Mouse (Mus musculus) G1E-ER4 (cell line): ENCODE measurements around the gene Cst6. TPM values are rescaled to one million over a fixed set of nuclear protein-coding genes. Genes with fewer than 3 reads are reported as not detected.
"Not testable (repeated sequence)": the region's sequence is repeated elsewhere in the genome, so short reads cannot be mapped to it uniquely, and the experiment has no call there.

Experiments
- GATA1 ChIP-seq: IDR thresholded peaks from one replicate; pipeline ENCODE4 v1.8.0; 2012; ENCODE audit warnings: low read length, inconsistent platforms
- polyA plus RNA-seq: library from polyadenylated mRNA; stranded (reverse); fragments of >175 nt; gene quantifications from 2 replicates; pipeline ENCODE4 v1.2.3, GENCODE M21; 2012

The Cst6 gene
- polyA plus RNA-seq, result 0.05 and 0.23 TPM in 2 replicates

- TF ChIP-seq GATA1, result not testable (repeated sequence)
Observed at GRCm38 (mm10) chr19:5349502-5349873, at the start of gene Cst6. Gene Cst6, minus strand, starts transcription at chr19:5349574.

- TF ChIP-seq GATA1, result no peak
Observed at GRCm38 (mm10) chr19:5395371-5395770, 46.0 kb upstream of the Cst6 start.

GRCm38 (mm10) chr19:5394168-5394567 is 44.8 kb upstream of the Cst6 start:
- TF ChIP-seq GATA1, result no peak

- TF ChIP-seq GATA1, result no peak
Observed at GRCm38 (mm10) chr19:5392892-5393291, 43.5 kb upstream of the Cst6 start.

- no peak for TF ChIP-seq GATA1
Observed at GRCm38 (mm10) chr19:5390416-5390815, 41.0 kb upstream of the Cst6 start.

GRCm38 (mm10) chr19:5389647-5390046 is 40.3 kb upstream of the Cst6 start:
- TF ChIP-seq GATA1, result no peak

- no peak for TF ChIP-seq GATA1
Observed at GRCm38 (mm10) chr19:5388588-5389242, 39.3 kb upstream of the Cst6 start, which contains the start of gene Sart1. Gene Sart1, minus strand, starts transcription at chr19:5388703.

GRCm38 (mm10) chr19:5388011-5388441 is 38.7 kb upstream of the Cst6 start:
- TF ChIP-seq GATA1, result no peak

- TF ChIP-seq GATA1, result no peak
Observed at GRCm38 (mm10) chr19:5384715-5385114, 35.3 kb upstream of the Cst6 start.

GRCm38 (mm10) chr19:5383326-5383725 is 34.0 kb upstream of the Cst6 start:
- no peak for TF ChIP-seq GATA1

- TF ChIP-seq GATA1, result no peak
Observed at GRCm38 (mm10) chr19:5377446-5377845, 28.1 kb upstream of the Cst6 start.

GRCm38 (mm10) chr19:5374748-5375147 is 25.4 kb upstream of the Cst6 start:
- no peak for TF ChIP-seq GATA1

GRCm38 (mm10) chr19:5374177-5374576 is 24.8 kb upstream of the Cst6 start:
- no peak for TF ChIP-seq GATA1

GRCm38 (mm10) chr19:5372724-5373123 is 23.4 kb upstream of the Cst6 start:
- no peak for TF ChIP-seq GATA1

GRCm38 (mm10) chr19:5370932-5371331 is 21.6 kb upstream of the Cst6 start:
- TF ChIP-seq GATA1, result no peak

GRCm38 (mm10) chr19:5367455-5367854 is 18.1 kb upstream of the Cst6 start:
- no peak for TF ChIP-seq GATA1

- TF ChIP-seq GATA1, result no peak
Observed at GRCm38 (mm10) chr19:5367053-5367359, 17.6 kb upstream of the Cst6 start, which contains the start of gene Banf1. Gene Banf1, minus strand, starts transcription at chr19:5367168.
